Mouse (Mus musculus) CH12.LX (cell line): ENCODE data around the gene Cars. TPM values are rescaled to one million over a fixed set of nuclear protein-coding genes. Genes with fewer than 3 reads are reported as not detected.
"Not testable (repeated sequence)": the region's sequence is repeated elsewhere in the genome, so short reads cannot be mapped to it uniquely, and the experiment has no call there.

Source experiments
- DNase-seq: peaks from one replicate; pipeline ENCODE4 v3.0.0-alpha.2; 2013; ENCODE audit errors: extremely low read depth
- H3K27ac ChIP-seq: 2 replicates; pipeline ENCODE4 v1.5.1; 2012; ENCODE audit warnings: low read depth, mild to moderate bottlenecking, control low read depth, moderate library complexity; ENCODE audit not compliant: insufficient read depth
- H3K27me3 ChIP-seq: replicated peaks from 2 replicates; pipeline ENCODE3; 2012; ENCODE audit warnings: inconsistent platforms
- H3K36me3 ChIP-seq, 2 experiments: replicated peaks in 1 of 2; 2 replicates each; pipeline versions ENCODE3 to v1.6.1; 2012; ENCODE audit warnings: inconsistent platforms in 1 of 2, low read length in 1 of 2, mild to moderate bottlenecking in 1 of 2, mixed read lengths in 1 of 2, moderate library complexity in 1 of 2; ENCODE audit not compliant: control insufficient read depth in 1 of 2, insufficient read depth in 1 of 2
- H3K4me1 ChIP-seq, 2 experiments: 2 replicates each; pipeline ENCODE4 v1.6.1; 2012; ENCODE audit warnings: inconsistent platforms in 1 of 2, moderate library complexity in 1 of 2; ENCODE audit not compliant: insufficient read depth in 2 of 2, control insufficient read depth in 1 of 2
- H3K4me2 ChIP-seq: 2 replicates; pipeline ENCODE4 v1.6.1; 2012; ENCODE audit warnings: low read depth, mild to moderate bottlenecking, control low read depth; ENCODE audit not compliant: poor library complexity, insufficient read depth, severe bottlenecking
- H3K4me3 ChIP-seq, 3 experiments: fragments of 150-350 bp in 1 of 3; sonication (generic) in 1 of 3; replicated peaks in 1 of 3; 2 replicates each; pipeline versions ENCODE3 to v1.5.1; 2011 to 2012; ENCODE audit warnings: low read depth in 2 of 3, low read length in 2 of 3, mild to moderate bottlenecking in 2 of 3, moderate library complexity in 2 of 3, control low read depth in 1 of 3, improper control_type of control experiment in 1 of 3, inconsistent platforms in 1 of 3, mixed read lengths in 1 of 3; ENCODE audit not compliant: poor library complexity in 1 of 3
- H3K79me2 ChIP-seq: replicated peaks from 2 replicates; pipeline ENCODE4 v1.6.1; 2012; ENCODE audit warnings: mild to moderate bottlenecking, moderate library complexity; ENCODE audit not compliant: control insufficient read depth, poor library complexity, insufficient read depth, severe bottlenecking; ENCODE audit errors: extremely low read depth
- H3K9ac ChIP-seq: 2 replicates; pipeline ENCODE4 v1.6.1; 2012; ENCODE audit warnings: low read depth, mild to moderate bottlenecking, control low read depth, moderate library complexity; ENCODE audit not compliant: insufficient read depth
- H3K9me3 ChIP-seq: replicated peaks from 2 replicates; pipeline ENCODE3; 2012; ENCODE audit warnings: low read length, inconsistent platforms, mixed read lengths
- BHLHE40 ChIP-seq: IDR thresholded peaks from 2 replicates; pipeline ENCODE4 v1.6.1; 2011; ENCODE audit warnings: mild to moderate bottlenecking, low read depth, low read length, improper control_type of control experiment
- CHD1 ChIP-seq: IDR thresholded peaks from 2 replicates; pipeline ENCODE4 v1.6.1; 2012; ENCODE audit warnings: low read depth, low read length, improper control_type of control experiment, inconsistent platforms
- CHD2 ChIP-seq: IDR thresholded peaks from 2 replicates; pipeline ENCODE4 v1.6.1; 2011; ENCODE audit warnings: low read length, improper control_type of control experiment
- CTCF ChIP-seq, 2 experiments: IDR thresholded peaks in 1 of 2; conservative IDR thresholded peaks in 1 of 2; 2 replicates each; pipeline ENCODE4 v1.5.1; 2011 to 2012; ENCODE audit warnings: low read depth in 2 of 2, low read length in 2 of 2, improper control_type of control experiment in 1 of 2, inconsistent platforms in 1 of 2, mild to moderate bottlenecking in 1 of 2, moderate library complexity in 1 of 2
- E2F4 ChIP-seq: IDR thresholded peaks from 2 replicates; pipeline ENCODE4 v1.6.1; 2011; ENCODE audit warnings: low read depth, low read length, improper control_type of control experiment; ENCODE audit not compliant: insufficient replicate concordance
- HCFC1 ChIP-seq: IDR thresholded peaks from 2 replicates; pipeline ENCODE4 v1.6.1; 2012; ENCODE audit warnings: low read depth, mild to moderate bottlenecking, inconsistent platforms, low read length, improper control_type of control experiment
- IRF4 ChIP-seq: IDR thresholded peaks from 2 replicates; pipeline ENCODE4 v1.6.1; 2014; ENCODE audit warnings: low read depth, mild to moderate bottlenecking, inconsistent platforms, low read length, improper control_type of control experiment
- JUND ChIP-seq: conservative IDR thresholded peaks from 2 replicates; pipeline ENCODE4 v1.6.1; 2011; ENCODE audit warnings: low read depth, low read length, improper control_type of control experiment
- KAT2A ChIP-seq: IDR thresholded peaks from 2 replicates; pipeline ENCODE4 v1.6.1; 2012; ENCODE audit warnings: low read length, improper control_type of control experiment, inconsistent platforms; ENCODE audit not compliant: insufficient replicate concordance
- MXI1 ChIP-seq: IDR thresholded peaks from 2 replicates; pipeline ENCODE4 v1.6.1; 2011; ENCODE audit warnings: mild to moderate bottlenecking, low read depth, low read length, improper control_type of control experiment
- MYC ChIP-seq: IDR thresholded peaks from 2 replicates; pipeline ENCODE4 v1.6.1; 2011; ENCODE audit warnings: low read depth, mild to moderate bottlenecking, improper control_type of control experiment, low read length
- NELFE ChIP-seq: IDR thresholded peaks from 2 replicates; pipeline ENCODE4 v1.6.1; 2011; ENCODE audit warnings: low read depth, low read length, improper control_type of control experiment
- NRF1 ChIP-seq: IDR thresholded peaks from 2 replicates; pipeline ENCODE4 v1.6.1; 2014; ENCODE audit warnings: low read depth, mild to moderate bottlenecking, inconsistent platforms, low read length, improper control_type of control experiment, moderate library complexity
- PAX5 ChIP-seq: IDR thresholded peaks from 2 replicates; pipeline ENCODE4 v1.6.1; 2012; ENCODE audit warnings: low read length, inconsistent platforms, mixed read lengths
- POLR2A ChIP-seq: IDR thresholded peaks from 2 replicates; pipeline ENCODE4 v1.6.1; 2011; ENCODE audit warnings: low read depth, mild to moderate bottlenecking, improper control_type of control experiment, low read length
- RAD21 ChIP-seq: IDR thresholded peaks from 2 replicates; pipeline ENCODE4 v1.6.1; 2011; ENCODE audit warnings: low read depth, mild to moderate bottlenecking, low read length, improper control_type of control experiment, moderate library complexity
- RCOR1 ChIP-seq: conservative IDR thresholded peaks from 2 replicates; pipeline ENCODE4 v1.6.1; 2012; ENCODE audit warnings: low read depth, mild to moderate bottlenecking, inconsistent platforms, low read length, improper control_type of control experiment
- SIN3A ChIP-seq: IDR thresholded peaks from 2 replicates; pipeline ENCODE4 v1.6.1; 2012; ENCODE audit warnings: low read length, improper control_type of control experiment, inconsistent platforms
- SMC3 ChIP-seq: IDR thresholded peaks from 2 replicates; pipeline ENCODE4 v1.6.1; 2011; ENCODE audit warnings: low read depth, low read length, improper control_type of control experiment
- TBP ChIP-seq: conservative IDR thresholded peaks from 2 replicates; pipeline ENCODE4 v1.6.1; 2011; ENCODE audit warnings: low read depth, low read length, improper control_type of control experiment
- TCF12 ChIP-seq: IDR thresholded peaks from 2 replicates; pipeline ENCODE4 v1.6.1; 2014; ENCODE audit warnings: low read depth, mild to moderate bottlenecking, inconsistent platforms, low read length, improper control_type of control experiment
- UBTF ChIP-seq: IDR thresholded peaks from 2 replicates; pipeline ENCODE4 v1.6.1; 2012; ENCODE audit warnings: low read depth, mild to moderate bottlenecking, inconsistent platforms, low read length, improper control_type of control experiment, moderate library complexity
- USF1 ChIP-seq: IDR thresholded peaks from 2 replicates; pipeline ENCODE4 v1.6.1; 2014; ENCODE audit warnings: low read depth, mild to moderate bottlenecking, inconsistent platforms, low read length, improper control_type of control experiment
- ZC3H11A ChIP-seq: IDR thresholded peaks from 2 replicates; pipeline ENCODE4 v1.6.1; 2012; ENCODE audit warnings: low read depth, mild to moderate bottlenecking, inconsistent platforms, low read length, improper control_type of control experiment
- ZKSCAN1 ChIP-seq: IDR thresholded peaks from 2 replicates; pipeline ENCODE4 v1.6.1; 2012; ENCODE audit warnings: low read depth, inconsistent platforms, low read length, improper control_type of control experiment, borderline replicate concordance
- dilution Hi-C: fragments of 300-500 bp; cut with MboI; formaldehyde crosslinking; loops from 2 replicates; pipeline ENCODE4 v1.14.3; 2020; ENCODE audit warnings: low sequenced_read_pairs; ENCODE audit not compliant: extremely low pct_unique_long_range_greater_than_20kb, extremely low pct_ligation_motif_present
- in situ Hi-C: fragments of 300-500 bp; cut with MboI; formaldehyde crosslinking; loops from 3 replicates; pipeline ENCODE4 v1.14.3; 2019; ENCODE audit warnings: low sequenced_read_pairs, low pct_ligation_motif_present, low pct_unique_long_range_greater_than_20kb, mixed read lengths
- polyA plus RNA-seq: library from polyadenylated mRNA; unstranded; fragments of >175 nt; gene quantifications from 2 replicates; pipeline ENCODE4 v1.2.1, GENCODE M21; 2012; ENCODE audit warnings: low read depth; ENCODE audit not compliant: insufficient read length
- total RNA-seq, 2 experiments: library from RNA; depleted of rRNA; stranded (reverse); fragments of 300-350 nt in 1 of 2; fragments of >200 nt in 1 of 2; gene quantifications; 2 replicates each; pipeline ENCODE4 v1.2.3; 2012 to 2014

Gene Cars
- total and polyA plus RNA-seq, 3 experiments = 118 to 222 (median 170) TPM

- Histone ChIP-seq H3K36me3 (peaks cover 67 to 95% of the 10 kb centered on the region in 2 experiments), H3K4me1 (peaks cover 2 to 9% of the 10 kb centered on the region in 2 experiments; a peak in 3 of 4 replicates), H3K9me3 (no peaks in the 10 kb centered on the region), H3K4me3 (no peak overlapping the region), H3K9ac (no peak overlapping the region), H3K27me3 (no peaks in the 10 kb centered on the region), H3K79me2 (peaks cover 65% of the 10 kb centered on the region), H3K27ac (no peak overlapping the region), H3K4me2 (no peak overlapping the region)
- in situ Hi-C loops (no loop called here), dilution Hi-C loops (no loop called here)
- TF ChIP-seq HCFC1 = no peak
- TF ChIP-seq KAT2A = no peak
- no peak for TF ChIP-seq JUND
- no peak for TF ChIP-seq POLR2A
- no peak for TF ChIP-seq IRF4
- no peak for TF ChIP-seq MYC
- TF ChIP-seq SMC3 = no peak
- no peak for TF ChIP-seq E2F4
- TF ChIP-seq RCOR1 = no peak
- no peak for TF ChIP-seq ZC3H11A
- no peak for DNase-seq
These were observed 61.2 kb downstream of the Cars start for GRCm38 (mm10) chr7:143538671-143539070.

- Histone ChIP-seq H3K79me2 (peaks cover 63% of the 10 kb centered on the region), H3K36me3 (peaks cover 71 to 95% of the 10 kb centered on the region in 2 experiments)
- H3K9me3 ChIP-seq, H3K9ac ChIP-seq, H3K4me2 ChIP-seq, H3K27me3 ChIP-seq, in situ Hi-C loops, H3K4me3 ChIP-seq, H3K4me1 ChIP-seq, DNase-seq, dilution Hi-C loops, H3K27ac ChIP-seq: not testable (repeated sequence)
These were observed 61.7 kb downstream of the Cars start for GRCm38 (mm10) chr7:143538229-143538628.

GRCm38 (mm10) chr7:143536251-143536650 lies 63.6 kb downstream of the Cars start:
- peaks cover 84 to 96% of the 10 kb centered on the region in 2 experiments for H3K36me3 ChIP-seq
- no peak overlapping the region for H3K27ac ChIP-seq
- no peaks in the 10 kb centered on the region for H3K9me3 ChIP-seq
- TF ChIP-seq NELFE (no peak), ZC3H11A (no peak), UBTF (no peak), NRF1 (no peak), CTCF (conservative IDR thresholded peaks at IDR 0.05 in 1 of 2, IDR thresholded peaks at IDR 0.05 in 1 of 2; ENCODE audit: low read depth in 2 of 2, low read length in 2 of 2) (no peak), TCF12 (no peak), TBP (no peak), SIN3A (no peak), USF1 (no peak), RCOR1 (no peak), ZKSCAN1 (no peak), PAX5 (no peak), MXI1 (no peak), RAD21 (no peak), BHLHE40 (no peak), KAT2A (no peak), CHD1 (no peak), CHD2 (no peak), SMC3 (no peak), JUND (no peak)
- H3K9ac ChIP-seq = no peak overlapping the region
- no peaks in the 10 kb centered on the region for H3K4me1 ChIP-seq
- dilution Hi-C loops (no loop called here), in situ Hi-C loops (no loop called here)
- DNase-seq = no peak
- no peaks in the 10 kb centered on the region for H3K27me3 ChIP-seq
- peaks cover 45% of the 10 kb centered on the region for H3K79me2 ChIP-seq
- no peak overlapping the region for H3K4me2 ChIP-seq
- H3K4me3 ChIP-seq = no peak overlapping the region
